Mouse (Mus musculus): Measurements from ENCODE around the gene Gm7697. TPM values are rescaled to one million over a fixed set of nuclear protein-coding genes. Genes with fewer than 3 reads are reported as not detected.
A peak's percentile ranks its signal among the peaks of the same experiment; 100 is the strongest.
"Not testable (repeated sequence)": the region's sequence is repeated elsewhere in the genome, so short reads cannot be mapped to it uniquely, and the experiment has no call there.

Gene Gm7697
- total RNA-seq (2021), result not detected
- long read RNA-seq, experiment 1, result 0 reads
- long read RNA-seq, experiment 2, result 0 reads

DNA sequence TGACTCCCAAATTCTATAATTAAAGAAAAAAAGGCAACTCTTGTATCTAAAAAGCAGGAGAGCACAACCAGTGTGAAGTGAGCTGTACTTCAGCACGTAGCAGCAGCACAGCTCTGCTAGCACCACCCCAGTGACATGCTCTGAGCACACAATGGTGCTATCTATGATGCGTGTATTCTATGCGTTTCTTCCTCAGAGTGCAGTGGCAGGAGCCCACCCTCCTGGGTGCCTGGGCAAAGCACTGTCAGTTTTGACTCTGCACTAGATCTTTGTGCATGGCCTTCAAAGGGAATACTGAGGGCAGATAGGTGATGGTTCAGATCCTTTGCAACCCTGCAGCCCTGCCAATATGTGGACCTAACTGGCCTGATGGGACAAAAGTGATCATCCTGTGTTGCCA, at the start of gene Gm7697:
Gm7697 (minus strand) TSS at position 101 of the 400 bp plus-strand sequence.
- intact Hi-C loops (cut with DNase I); DNase-seq (ENCODE audit: low spot score in 2 of 2): not testable (repeated sequence)

DNA sequence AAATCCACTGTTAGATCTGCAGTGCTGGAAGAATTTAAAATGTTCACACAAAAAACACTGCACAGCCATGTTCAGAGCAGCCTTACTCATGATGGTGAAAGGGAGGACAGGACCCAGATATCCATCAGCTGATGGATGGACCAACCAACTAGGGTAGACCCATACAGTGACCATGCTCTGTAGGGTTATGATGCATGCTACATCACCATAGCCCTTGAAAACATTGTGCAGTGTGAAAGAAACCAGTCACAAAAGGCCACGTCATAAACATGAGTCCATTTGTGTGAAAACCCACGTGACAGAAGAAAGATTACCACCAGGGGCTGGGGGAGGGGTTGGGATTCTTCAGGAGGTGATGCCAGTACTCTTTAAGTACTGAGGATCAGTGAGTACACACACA, 28.5 kb upstream of the Gm7697 start:
- DNase-seq (ENCODE audit: low spot score in 2 of 2); intact Hi-C loops (cut with DNase I): not testable (repeated sequence)

DNA sequence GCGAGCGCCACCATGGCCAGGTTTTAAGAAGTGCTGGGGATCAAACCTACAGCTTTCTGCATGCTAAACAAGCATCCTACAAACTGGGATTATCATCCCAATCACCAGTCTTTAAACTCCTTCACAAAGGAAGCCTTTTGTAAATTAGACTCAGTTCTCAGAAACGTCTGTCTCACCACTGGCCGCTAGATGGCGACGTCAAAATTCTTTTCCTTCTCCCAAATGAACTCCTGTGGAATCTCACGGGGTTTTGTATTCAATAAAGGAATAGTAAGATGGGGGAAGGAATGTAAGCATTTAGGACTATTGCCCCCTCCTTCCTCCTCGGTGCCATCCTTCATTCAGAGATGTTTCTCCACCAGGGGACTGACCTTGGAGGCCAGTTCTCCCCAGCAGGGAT, 26.8 kb upstream of the Gm7697 start:
- intact Hi-C loops (cut with DNase I), result loop anchor here (5.0 kb wide), 1 partner anchor 222 kb away; no protein-coding TSS in a partner anchor
- peak; percentile 83 to 86 for DNase-seq (ENCODE audit: low spot score in 2 of 2)

DNA sequence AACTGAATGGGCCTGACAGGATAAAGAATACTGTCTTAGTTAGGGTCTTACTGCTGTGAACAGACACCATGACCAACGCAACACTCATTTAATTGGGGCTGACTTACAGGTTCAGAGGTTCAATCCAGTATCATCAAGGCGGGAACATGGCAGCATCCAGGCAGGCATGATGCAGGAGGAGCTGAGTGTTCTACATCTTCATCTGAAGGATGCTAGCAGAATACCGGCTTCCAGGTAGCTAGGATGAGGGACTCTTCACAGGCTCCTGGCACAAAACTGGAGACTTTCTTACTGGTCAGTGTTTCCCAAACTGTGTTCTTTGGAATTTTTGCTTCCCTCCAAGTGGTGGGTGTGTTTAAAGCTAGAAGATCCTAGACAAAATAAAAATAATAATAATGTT, 25.3 kb upstream of the Gm7697 start:
- intact Hi-C loops (cut with DNase I), result loop anchor here (5.0 kb wide), 1 partner anchor 221 kb away; no protein-coding TSS in a partner anchor
- DNase-seq (ENCODE audit: low spot score in 2 of 2), result not testable (repeated sequence)

DNA sequence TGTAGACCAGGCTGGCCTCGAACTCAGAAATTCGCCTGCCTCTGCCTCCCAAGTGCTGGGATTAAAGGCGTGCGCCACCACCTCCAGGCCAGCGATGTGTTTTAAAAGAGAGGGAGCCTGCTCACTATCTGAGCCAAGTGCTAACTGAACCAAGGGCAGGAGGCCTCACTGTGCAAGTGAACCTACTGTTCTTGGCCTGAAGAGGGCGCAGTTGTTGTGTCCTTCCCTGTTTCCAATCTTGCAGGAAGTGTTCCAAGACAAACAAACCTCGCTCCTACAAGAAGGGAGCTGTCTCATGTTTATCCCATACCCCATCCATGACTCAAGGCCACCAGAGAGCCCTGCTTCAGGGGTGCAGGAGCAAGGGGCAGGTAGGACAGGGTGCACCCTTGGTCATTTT, 24.4 kb upstream of the Gm7697 start:
- intact Hi-C loops (cut with DNase I), result loop anchor here (5.0 kb wide), 1 partner anchor 220 kb away; no protein-coding TSS in a partner anchor
- DNase-seq (ENCODE audit: low spot score in 2 of 2), result not testable (repeated sequence)

DNA sequence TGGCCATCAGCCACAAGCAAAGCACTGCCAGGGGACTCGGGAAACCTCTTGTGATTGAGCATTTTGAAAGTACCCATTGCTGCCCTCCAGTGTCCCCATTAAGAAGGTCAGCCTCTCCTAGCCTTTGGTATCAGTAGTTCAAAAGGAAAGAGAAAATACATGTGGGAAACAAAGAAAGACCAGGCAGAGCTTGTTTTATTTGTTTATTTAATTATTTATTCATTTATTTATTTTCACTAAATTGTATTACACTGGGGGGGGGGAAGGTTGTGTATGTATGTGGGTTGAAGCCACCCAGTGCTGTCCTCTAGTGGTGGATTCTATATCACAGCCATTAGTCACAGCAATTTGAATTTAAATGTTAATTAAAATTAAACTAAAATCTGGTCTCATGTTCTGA, 22.2 kb upstream of the Gm7697 start:
- DNase-seq (ENCODE audit: low spot score in 2 of 2), result not testable (repeated sequence)
- intact Hi-C loops (cut with DNase I), result loop anchor here (5.0 kb wide), 1 partner anchor 218 kb away; no protein-coding TSS in a partner anchor

DNA sequence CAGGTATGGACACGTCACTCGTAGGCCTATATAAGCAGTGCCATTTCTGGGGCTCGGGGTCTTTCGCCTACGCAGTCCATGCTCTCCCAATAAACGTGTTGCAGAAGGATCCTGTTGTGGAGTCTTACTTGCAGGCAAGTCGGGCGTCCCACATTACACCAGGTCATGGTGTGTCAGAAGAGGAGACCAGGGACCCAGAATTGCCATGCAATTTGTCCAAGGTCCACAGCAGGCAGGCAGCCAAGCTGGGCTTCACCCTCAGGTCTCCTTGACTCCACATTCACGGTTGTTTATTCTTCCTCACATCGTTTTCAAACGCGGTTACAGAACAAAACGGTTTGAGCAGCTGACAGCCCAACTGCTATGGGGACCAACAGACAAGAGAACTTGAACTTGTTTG, 21.7 kb upstream of the Gm7697 start:
- intact Hi-C loops (cut with DNase I), result not testable (repeated sequence)

DNA sequence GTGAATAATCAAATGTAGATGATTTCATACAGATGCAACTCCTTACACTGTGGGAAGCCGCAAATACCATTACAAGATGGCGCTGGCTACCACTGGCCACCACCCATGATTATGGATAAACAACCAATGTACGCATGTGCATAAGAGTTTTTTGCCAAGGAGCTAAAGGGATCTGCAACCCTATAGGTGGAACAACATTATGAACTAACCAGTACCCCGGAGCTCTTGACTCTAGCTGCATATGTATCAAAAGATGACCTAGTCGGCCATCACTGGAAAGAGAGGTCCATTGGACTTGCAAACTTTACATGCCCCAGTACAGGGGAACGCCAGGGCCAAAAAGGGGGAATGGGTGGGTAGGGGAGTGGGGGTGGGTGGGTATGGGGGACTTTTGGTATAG, 21.2 kb upstream of the Gm7697 start:
- DNase-seq (ENCODE audit: low spot score in 2 of 2); intact Hi-C loops (cut with DNase I): not testable (repeated sequence)

More for the DNA sequence above, 21.7 kb upstream of the Gm7697 start:
- DNase-seq (ENCODE audit: low spot score in 2 of 2), result not testable (repeated sequence)

DNA sequence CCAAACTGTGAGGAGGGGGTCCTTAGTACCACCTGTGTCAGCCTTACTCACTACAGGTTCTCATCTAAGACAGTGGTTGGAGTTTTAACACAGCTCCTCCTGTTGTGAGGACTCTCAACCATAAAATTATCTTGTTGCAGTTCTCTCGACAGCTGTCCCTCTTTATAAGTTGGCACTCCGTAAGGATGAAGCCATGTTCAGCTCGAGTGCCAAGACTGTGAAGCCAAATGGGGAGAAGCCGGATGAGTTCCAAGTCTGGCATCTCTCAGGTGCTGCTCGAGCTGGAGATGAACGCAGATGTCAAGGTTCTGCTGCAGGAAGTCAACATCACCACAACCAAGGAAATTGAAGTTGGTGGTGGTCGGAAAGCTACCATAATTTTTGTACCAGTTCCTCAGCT, 18.0 kb upstream of the Gm7697 start:
- DNase-seq (ENCODE audit: low spot score in 2 of 2); intact Hi-C loops (cut with DNase I): not testable (repeated sequence)

DNA sequence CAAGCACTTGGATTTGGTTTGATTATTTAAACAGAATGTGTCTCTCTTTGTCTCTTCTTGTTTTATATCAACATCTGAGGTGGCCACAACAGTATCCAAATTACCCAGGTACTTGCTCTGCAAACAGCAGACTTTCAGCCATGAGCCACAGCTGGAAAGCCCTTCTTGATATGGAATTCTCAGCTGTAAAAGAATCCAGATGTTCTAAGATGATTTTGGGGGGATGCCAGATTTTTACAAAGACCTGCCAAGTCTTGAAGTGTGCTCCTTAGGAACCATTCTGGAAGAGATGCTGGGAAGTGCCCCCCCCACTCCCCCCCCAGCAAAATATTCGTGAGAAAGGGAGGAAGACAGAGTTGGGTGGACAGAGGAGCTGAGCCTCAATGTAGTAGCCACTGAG, 17.6 kb upstream of the Gm7697 start:
- intact Hi-C loops (cut with DNase I); DNase-seq (ENCODE audit: low spot score in 2 of 2): not testable (repeated sequence)

DNA sequence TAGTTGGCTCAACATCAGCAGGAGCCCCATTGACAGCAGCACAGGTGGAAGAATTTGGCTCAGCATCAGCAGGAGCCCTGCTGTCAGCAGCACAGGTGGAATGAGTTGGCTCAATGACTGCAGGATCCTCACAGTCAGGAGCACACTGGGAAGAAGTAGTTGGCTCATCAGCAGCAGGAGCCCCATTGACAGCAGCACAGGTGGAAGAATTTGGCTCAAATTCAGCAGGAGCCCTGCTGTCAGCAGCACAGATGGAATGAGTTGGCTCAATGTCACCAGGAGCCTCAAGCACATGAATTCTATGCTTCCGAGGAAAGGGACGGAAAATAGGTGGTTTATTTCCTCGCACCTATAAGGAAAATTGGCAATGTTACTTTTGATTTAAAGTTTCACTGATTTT, 47.8 kb downstream of the Gm7697 start:
- intact Hi-C loops (cut with DNase I); DNase-seq (ENCODE audit: low spot score in 2 of 2): not testable (repeated sequence)

DNA sequence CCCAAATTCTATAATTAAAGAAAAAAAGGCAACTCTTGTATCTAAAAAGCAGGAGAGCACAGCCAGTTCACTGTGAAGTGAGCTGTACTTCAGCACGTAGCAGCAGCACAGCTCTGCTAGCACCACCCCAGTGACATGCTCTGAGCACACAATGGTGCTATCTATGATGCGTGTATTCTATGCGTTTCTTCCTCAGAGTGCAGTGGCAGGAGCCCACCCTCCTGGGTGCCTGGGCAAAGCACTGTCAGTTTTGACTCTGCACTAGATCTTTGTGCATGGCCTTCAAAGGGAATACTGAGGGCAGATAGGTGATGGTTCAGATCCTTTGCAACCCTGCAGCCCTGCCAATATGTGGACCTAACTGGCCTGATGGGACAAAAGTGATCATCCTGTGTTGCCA, 69.3 kb downstream of the Gm7697 start, which contains the start of gene Gm9495:
Gm9495 (minus strand) TSS at position 101 of the 400 bp plus-strand sequence.
- DNase-seq (ENCODE audit: low spot score in 2 of 2); intact Hi-C loops (cut with DNase I): not testable (repeated sequence)

Other genes starting within 250 kb of the Gm7697 start
- gene Gm9495, start 69.4 kb downstream of the Gm7697 start, total RNA-seq (2021), result not detected
- gene Zfp868, start 102.6 kb upstream of the Gm7697 start, total RNA-seq (2021), result 10 to 100 TPM; 14.0 to 14.3 TPM
- 1 to 10 TPM; 2.1 to 3.2 TPM for gene Zfp964, start 131.5 kb upstream of the Gm7697 start, total RNA-seq (2021)
- 10 to 100 TPM; 15.8 to 16.0 TPM for gene Zfp869, start 187.7 kb upstream of the Gm7697 start, total RNA-seq (2021)
- 1 to 10 TPM; 4.0 to 5.1 TPM for gene Zfp963, start 227.0 kb upstream of the Gm7697 start, total RNA-seq (2021)

All from left cerebral cortex, postnatal 14 days (tissue).